Mouse (Mus musculus) common myeloid progenitor, adult 5-6 weeks (primary cell): Measurements from ENCODE around the gene Gm44511. TPM values are rescaled to one million over a fixed set of nuclear protein-coding genes. Genes with fewer than 3 reads are reported as not detected.

Source experiments
- total RNA-seq: library from RNA; stranded (forward); fragments of 200-1000, 187-1606 nt; gene quantifications from 2 replicates; pipeline ENCODE4 v1.2.3, GENCODE M21; 2017

Gene Gm44511
- total RNA-seq, 1 experiment from 2014 or later, result 2.0 TPM

Other genes starting within 250 kb of the Gm44511 start
- gene A2ml1, start 244.7 kb downstream of the Gm44511 start, total RNA-seq, result not detected in 2 replicates
- not detected in 2 replicates for gene Klrb1a, start 202.8 kb downstream of the Gm44511 start, total RNA-seq
- gene Clec2h, start 163.9 kb downstream of the Gm44511 start, total RNA-seq, result not detected in 2 replicates
- gene Klrb1, start 103.3 kb downstream of the Gm44511 start, total RNA-seq, result not detected in 2 replicates
- gene Klrb1c, start 37.1 kb downstream of the Gm44511 start, total RNA-seq, result 0.44 and 0.59 TPM in 2 replicates
- gene Klrb1b, start within 50 bp of the Gm44511 start, total RNA-seq, result not detected in 2 replicates
- 8.0 and 8.1 TPM in 2 replicates for gene Clec2i, start 61.3 kb upstream of the Gm44511 start, total RNA-seq
- gene BC035044, start 64.8 kb upstream of the Gm44511 start, total RNA-seq, result 213 and 215 TPM in 2 replicates
- gene Clec2g, start 108.1 kb upstream of the Gm44511 start, total RNA-seq, result not detected in 2 replicates
- 11.3 and 20.6 TPM in 2 replicates for gene Klrb1f, start 219.6 kb upstream of the Gm44511 start, total RNA-seq